Mouse (Mus musculus) heart, adult 2 months (tissue): ENCODE results near the gene Fgfr2. TPM values are rescaled to one million over a fixed set of nuclear protein-coding genes. Genes with fewer than 3 reads are reported as not detected.

Experiments used
- DNase-seq, 2 experiments: peaks; one replicate each; pipeline ENCODE4 v3.0.0; 2021
- H3K27ac ChIP-seq: fragments of 200-600 bp; 2 replicates; pipeline ENCODE4 v1.8.1; 2022
- H3K27me3 ChIP-seq: fragments of 200-500 bp; 2 replicates; pipeline ENCODE4 v1.6.1; 2012; ENCODE audit warnings: mild to moderate bottlenecking, low read length, inconsistent platforms, mixed read lengths; ENCODE audit not compliant: control insufficient read depth, insufficient read depth
- H3K36me3 ChIP-seq: fragments of 200-500 bp; 2 replicates; pipeline ENCODE4 v1.6.1; 2012; ENCODE audit warnings: low read length, inconsistent platforms; ENCODE audit not compliant: control insufficient read depth, insufficient read depth
- H3K4me1 ChIP-seq: fragments of 200-500 bp; 2 replicates; pipeline ENCODE4 v1.6.1; 2011; ENCODE audit warnings: low read length; ENCODE audit not compliant: control insufficient read depth, insufficient read depth
- H3K4me3 ChIP-seq: fragments of 200-600 bp; 2 replicates; pipeline ENCODE4 v1.8.1; 2022
- H3K79me2 ChIP-seq: fragments of 200-500 bp; replicated peaks from 2 replicates; pipeline ENCODE4 v1.6.1; 2012; ENCODE audit warnings: mild to moderate bottlenecking, inconsistent platforms, low read length, moderate library complexity, mixed read lengths; ENCODE audit not compliant: control insufficient read depth, insufficient read depth
- H3K9ac ChIP-seq: fragments of 200-500 bp; 2 replicates; pipeline ENCODE4 v1.6.1; 2012; ENCODE audit warnings: low read depth, mild to moderate bottlenecking, control low read depth, inconsistent platforms, low read length, mixed read lengths
- CTCF ChIP-seq: fragments of 200-600 bp; IDR thresholded peaks from 2 replicates; pipeline ENCODE4 v1.8.1; 2022; ENCODE audit warnings: antibody characterized with exemption, mild to moderate bottlenecking, moderate library complexity
- EP300 ChIP-seq: fragments of 200-500 bp; IDR thresholded peaks from 2 replicates; pipeline ENCODE4 v1.6.1; 2011; ENCODE audit warnings: low read depth, low read length, control low read depth; ENCODE audit not compliant: insufficient read depth
- POLR2A ChIP-seq: fragments of 200-500 bp; IDR thresholded peaks from 2 replicates; pipeline ENCODE4 v1.6.1; 2011; ENCODE audit warnings: mild to moderate bottlenecking, low read depth, low read length, control low read depth; ENCODE audit not compliant: insufficient read depth
- WGBS: fragments of 180-500 bp; shearing (Covaris S2); methylation state at CpG from one replicate; pipeline ENCODE4 v1.1.7; 2018; 5-methylcytosine and 5-hydroxymethylcytosine counted together
- intact Hi-C: fragments of 180-260 bp; cut with DNase I; formaldehyde crosslinking; loops from one replicate; pipeline ENCODE4 v1.15.1; 2025
- polyA plus RNA-seq: library from polyadenylated mRNA; depleted of rRNA; stranded (reverse); fragments of >200 nt; gene quantifications from 2 replicates; pipeline ENCODE4 v1.2.3, GENCODE M21; 2012
- total RNA-seq, 2 experiments: library from RNA; stranded (reverse); gene quantifications; 2 replicates each; pipeline ENCODE4 v1.2.3; 2021

The Fgfr2 gene
- total and polyA plus RNA-seq, 3 experiments: 1.1 to 2.0 (median 1.3) TPM

DNA sequence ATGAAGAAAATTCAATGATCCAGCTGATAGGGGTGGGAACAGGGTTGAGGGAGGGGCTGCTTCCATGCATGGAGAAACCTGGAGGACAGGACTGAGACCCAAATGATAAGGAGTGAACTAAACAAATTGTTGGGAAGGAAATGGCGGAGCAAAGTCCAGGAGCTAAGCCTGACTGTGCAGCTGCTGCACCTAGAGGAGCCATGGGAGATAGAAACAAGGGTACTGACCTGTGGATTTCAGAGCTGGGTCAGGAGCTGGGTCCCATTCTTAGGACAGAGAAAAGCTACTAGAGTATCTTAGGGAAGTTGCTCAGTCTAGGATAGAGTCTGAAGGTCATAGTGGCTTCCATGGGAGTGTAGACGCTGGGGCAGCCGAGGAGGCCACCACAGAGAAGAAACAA is 2816.1 kb downstream of the Fgfr2 start:
- no peaks in the 10 kb centered on the region for H3K27me3 ChIP-seq

DNA sequence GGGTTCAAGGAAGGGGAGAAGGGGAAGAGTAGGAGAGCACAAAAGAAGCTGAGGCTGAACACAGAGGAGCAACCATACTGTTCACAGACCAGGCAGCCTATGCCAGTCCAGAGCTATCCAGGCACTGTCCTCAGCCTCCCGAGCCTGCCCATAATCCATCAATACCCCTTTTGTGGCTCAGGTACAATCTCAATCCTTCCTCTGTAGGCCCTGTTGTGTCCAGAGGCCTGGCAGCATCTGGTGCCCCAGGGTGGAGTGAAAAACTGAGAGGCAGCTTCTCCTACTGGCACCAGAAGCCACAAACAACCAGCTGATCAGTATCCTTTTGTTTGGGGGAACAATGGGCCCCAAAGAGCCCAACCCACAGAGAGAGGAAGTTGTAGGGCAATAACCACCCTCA is 2818.5 kb downstream of the Fgfr2 start:
- no peaks in the 10 kb centered on the region for H3K79me2 ChIP-seq
- H3K27me3 ChIP-seq: no peaks in the 10 kb centered on the region
- 100% methylated on average over 1 of the region's 1 CpGs for WGBS
- no peaks in the 10 kb centered on the region for H3K36me3 ChIP-seq
- no peak overlapping the region for H3K27ac ChIP-seq
- H3K4me1 ChIP-seq: no peaks in the 10 kb centered on the region
- H3K4me3 ChIP-seq: no peak overlapping the region
- no peak overlapping the region for H3K9ac ChIP-seq
- intact Hi-C loops: no loop called here
- no peak for TF ChIP-seq EP300
- no peak for TF ChIP-seq POLR2A
- TF ChIP-seq CTCF: no peak
- DNase-seq: no peak

More for the DNA sequence above, 2816.1 kb downstream of the Fgfr2 start:
- intact Hi-C loops: no loop called here
- Histone ChIP-seq H3K27ac (no peak overlapping the region), H3K79me2 (no peaks in the 10 kb centered on the region), H3K4me1 (no peaks in the 10 kb centered on the region), H3K36me3 (no peaks in the 10 kb centered on the region), H3K4me3 (no peak overlapping the region), H3K9ac (no peak overlapping the region)
- 89% methylated on average over 3 of the region's 3 CpGs for WGBS
- DNase-seq: no peak
- TF ChIP-seq EP300 (no peak), CTCF (no peak), POLR2A (no peak)

DNA sequence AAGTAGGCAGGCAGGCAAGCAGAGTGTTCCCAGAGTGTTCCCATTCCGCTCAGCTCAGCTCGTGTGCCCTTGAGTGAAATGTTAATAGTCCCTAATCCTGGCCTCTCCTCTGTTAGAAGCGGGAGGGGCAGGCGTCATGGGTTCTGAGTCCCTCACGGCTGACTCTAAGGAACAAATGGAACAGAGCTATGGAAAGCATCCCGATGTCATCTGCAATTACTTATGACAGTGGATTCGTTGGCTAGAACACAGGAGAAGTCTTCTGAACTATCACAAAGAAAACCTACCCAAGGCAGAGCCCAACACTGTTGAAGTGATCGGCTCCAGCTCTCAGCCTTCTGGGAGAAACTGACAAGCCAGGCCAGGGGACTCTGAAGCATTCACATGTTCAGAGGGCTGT is 2819.7 kb downstream of the Fgfr2 start:
- Histone ChIP-seq H3K79me2 (no peaks in the 10 kb centered on the region), H3K27ac (no peak overlapping the region), H3K9ac (no peak overlapping the region), H3K4me1 (no peaks in the 10 kb centered on the region), H3K27me3 (no peaks in the 10 kb centered on the region), H3K4me3 (no peak overlapping the region), H3K36me3 (no peaks in the 10 kb centered on the region)
- DNase-seq: no peak
- no peak for TF ChIP-seq CTCF
- 68% methylated on average over 8 of the region's 8 CpGs for WGBS
- intact Hi-C loops: no loop called here

DNA sequence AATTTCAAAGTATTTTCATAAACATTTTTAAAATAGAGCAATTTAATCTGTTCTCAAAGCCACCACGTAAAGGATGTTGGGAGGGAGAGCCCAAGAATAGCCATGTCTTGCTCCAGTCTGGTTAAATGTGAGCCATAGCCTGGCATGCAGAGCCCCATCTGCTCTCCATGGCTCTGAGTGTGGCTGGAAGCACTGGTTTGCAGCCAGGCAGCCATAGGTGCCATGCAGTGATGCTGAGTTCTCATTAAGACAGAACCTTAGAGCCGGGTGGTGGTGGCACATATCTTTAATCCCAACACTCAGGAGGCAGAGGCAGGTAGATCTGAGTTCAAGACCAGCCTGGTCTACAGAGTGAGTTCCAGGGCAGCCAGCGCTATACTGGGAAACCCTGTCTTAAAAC is 2822.5 kb downstream of the Fgfr2 start:
- H3K4me3 ChIP-seq: no peak overlapping the region
- H3K27ac ChIP-seq: no peak overlapping the region
- no peaks in the 10 kb centered on the region for H3K79me2 ChIP-seq
- H3K4me1 ChIP-seq: no peaks in the 10 kb centered on the region
- intact Hi-C loops: no loop called here
- WGBS: 94% methylated on average over 3 of the region's 3 CpGs
- H3K36me3 ChIP-seq: no peaks in the 10 kb centered on the region
- TF ChIP-seq CTCF (no peak), POLR2A (no peak), EP300 (no peak)
- H3K27me3 ChIP-seq: no peaks in the 10 kb centered on the region
- DNase-seq: no peak
- no peak overlapping the region for H3K9ac ChIP-seq

DNA sequence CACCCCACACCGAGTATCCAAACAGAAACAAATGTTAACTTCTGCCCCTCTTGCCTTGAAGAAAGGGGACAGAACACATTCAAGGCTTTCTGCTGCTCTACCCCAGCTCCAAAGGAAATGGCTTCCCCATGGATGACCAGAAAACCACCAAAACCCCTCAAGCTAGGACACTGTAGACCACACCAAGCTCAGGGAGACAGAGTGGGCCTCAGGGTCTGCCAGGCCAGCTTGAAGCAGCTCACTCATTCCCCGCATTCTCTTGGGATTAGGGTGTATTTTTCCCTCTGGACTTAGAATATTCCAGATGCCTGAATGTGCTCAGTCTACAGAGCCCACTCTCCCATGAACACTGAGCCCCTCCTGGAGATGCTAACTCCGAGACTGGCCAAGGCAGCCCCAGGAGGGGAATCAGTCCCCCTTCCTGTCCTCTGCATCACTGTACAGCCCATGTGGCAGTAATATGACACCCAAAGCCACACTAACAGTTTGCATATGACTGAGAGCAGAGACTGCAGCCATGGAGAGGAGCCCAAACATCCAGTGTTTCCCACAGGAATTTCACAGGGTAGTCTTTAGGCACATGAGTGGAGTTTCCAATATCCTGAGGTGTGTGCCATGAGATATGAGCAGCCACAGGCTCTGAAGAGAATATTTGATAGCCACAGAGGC is 2824.1 kb downstream of the Fgfr2 start:
- Histone ChIP-seq H3K27me3 (no peaks in the 10 kb centered on the region), H3K4me1 (no peaks in the 10 kb centered on the region), H3K9ac (no peak overlapping the region), H3K36me3 (no peaks in the 10 kb centered on the region), H3K79me2 (no peaks in the 10 kb centered on the region), H3K27ac (no peak overlapping the region), H3K4me3 (no peak overlapping the region)
- no peak for DNase-seq
- no peak for TF ChIP-seq POLR2A
- TF ChIP-seq EP300: no peak
- no peak for TF ChIP-seq CTCF
- intact Hi-C loops: no loop called here
- 66% methylated on average over 3 of the region's 3 CpGs for WGBS

DNA sequence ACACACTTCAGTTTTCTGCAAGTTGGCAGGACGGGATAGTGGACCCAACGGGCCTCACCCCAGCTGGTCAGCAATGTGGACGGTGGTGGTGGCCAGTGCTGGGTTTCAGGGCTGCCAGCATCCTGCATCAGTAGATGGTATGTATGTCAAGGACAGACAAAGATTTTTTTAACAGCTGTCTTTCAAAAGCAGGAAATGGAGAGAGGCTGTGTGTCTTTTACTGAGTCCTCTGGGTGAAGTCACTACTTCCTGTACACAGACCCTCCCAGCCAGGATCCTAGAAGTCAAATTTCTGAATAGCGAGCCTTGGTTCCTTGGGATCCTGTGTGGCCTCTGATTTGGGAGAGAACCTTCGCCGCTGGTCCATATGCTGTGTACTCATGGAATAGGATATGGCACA is 2832.0 kb downstream of the Fgfr2 start:
- Histone ChIP-seq H3K36me3 (no peaks in the 10 kb centered on the region), H3K9ac (no peak overlapping the region), H3K4me1 (peaks cover 8% of the 10 kb centered on the region), H3K4me3 (no peak overlapping the region), H3K27ac (no peak overlapping the region), H3K27me3 (no peaks in the 10 kb centered on the region), H3K79me2 (no peaks in the 10 kb centered on the region)
- TF ChIP-seq EP300 (no peak), POLR2A (no peak), CTCF (no peak)
- intact Hi-C loops: no loop called here
- 45% methylated on average over 6 of the region's 6 CpGs for WGBS
- no peak for DNase-seq
